Mouse (Mus musculus): ENCODE measurements around the gene Olfr1509. TPM values are rescaled to one million over a fixed set of nuclear protein-coding genes. Genes with fewer than 3 reads are reported as not detected.
"Not testable (repeated sequence)": the region's sequence is repeated elsewhere in the genome, so short reads cannot be mapped to it uniquely, and the experiment has no call there.

The Olfr1509 gene
- total RNA-seq (2021) = not detected
- long read RNA-seq, experiment 1 = 0 reads
- long read RNA-seq, experiment 2 = 0 reads

GRCm38 (mm10) chr14:52442690-52443089 is at the start of gene Olfr1509:
Olfr1509 (plus strand) TSS chr14:52442990.
- intact Hi-C loops (cut with DNase I; ENCODE audit: low total_unique reads) = no loop called here
- no peak for DNase-seq

- no peak for DNase-seq
- intact Hi-C loops (cut with DNase I; ENCODE audit: low total_unique reads) = no loop called here
Measured at GRCm38 (mm10) chr14:52397279-52397678, 45.5 kb upstream of the Olfr1509 start, which contains the start of gene Olfr1511. Olfr1511 (minus strand) TSS chr14:52397379.

- intact Hi-C loops (cut with DNase I; ENCODE audit: low total_unique reads); DNase-seq: not testable (repeated sequence)
Measured at GRCm38 (mm10) chr14:52410142-52410919, 32.5 kb upstream of the Olfr1509 start.

DNA sequence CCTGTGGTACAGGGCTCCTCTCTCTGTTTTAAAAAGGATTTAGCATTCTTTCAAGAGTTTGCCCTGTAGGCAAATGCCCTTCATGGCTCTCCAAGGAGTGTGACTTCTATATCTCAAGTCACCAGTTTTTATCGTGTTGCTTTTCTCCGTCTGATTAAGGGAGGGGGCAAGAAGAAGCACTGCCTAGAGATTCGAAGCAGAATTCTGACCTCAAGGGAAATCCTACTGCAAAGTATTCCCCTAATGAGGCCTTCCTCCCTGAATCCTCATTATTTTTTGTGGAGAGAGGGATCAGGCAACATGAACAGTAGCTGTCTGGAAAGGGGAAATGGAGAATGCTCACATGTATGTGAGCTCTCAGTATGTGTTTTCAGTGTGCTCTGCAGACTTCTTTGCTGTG is 28.5 kb upstream of the Olfr1509 start, which contains the start of gene Olfr1510:
Olfr1510 (minus strand) TSS at position 101 of the 400 bp plus-strand sequence.
- no peak for DNase-seq
- intact Hi-C loops (cut with DNase I; ENCODE audit: low total_unique reads) = no loop called here

DNA sequence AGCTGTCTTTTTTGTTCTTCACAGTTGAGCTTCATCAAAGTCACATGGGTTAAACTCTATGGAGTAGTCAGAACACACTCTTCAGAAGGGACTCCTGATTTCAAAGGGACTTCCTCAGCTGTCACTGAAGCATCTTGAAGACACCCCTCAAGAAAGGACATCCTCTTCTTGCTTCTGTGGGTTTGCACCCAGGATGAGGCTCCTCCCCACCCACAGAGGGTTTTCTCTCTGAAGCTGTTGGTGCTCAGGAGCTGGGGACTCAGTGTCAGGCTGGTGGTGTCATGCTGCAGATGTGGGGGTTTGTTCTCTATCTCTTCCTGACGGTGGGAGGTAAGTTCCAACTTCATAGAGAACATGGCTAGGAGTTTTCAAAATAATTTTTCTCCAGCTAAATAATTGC is 15.1 kb upstream of the Olfr1509 start:
- intact Hi-C loops (cut with DNase I; ENCODE audit: low total_unique reads) = no loop called here
- DNase-seq = no peak

DNA sequence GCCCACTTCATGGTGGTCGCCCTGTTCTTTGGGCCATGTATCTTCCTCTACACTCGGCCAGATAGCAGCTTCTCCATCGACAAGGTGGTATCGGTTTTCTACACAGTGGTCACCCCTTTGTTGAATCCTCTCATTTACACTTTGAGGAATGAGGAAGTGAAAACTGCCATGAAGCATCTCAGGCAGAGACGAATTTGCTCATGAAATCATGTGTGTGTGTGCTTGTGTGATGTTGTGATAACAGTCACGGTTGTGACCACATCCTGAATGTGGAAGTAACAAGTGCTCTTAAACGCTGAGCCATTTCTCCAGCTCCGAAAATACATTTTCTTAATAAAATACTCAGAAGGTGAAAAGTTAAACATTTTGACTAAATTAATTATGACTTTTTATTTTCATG is 8.3 kb downstream of the Olfr1509 start:
- no peak for DNase-seq
- intact Hi-C loops (cut with DNase I; ENCODE audit: low total_unique reads) = no loop called here

GRCm38 (mm10) chr14:52461928-52462327 is 19.1 kb downstream of the Olfr1509 start:
- no peak for DNase-seq
- intact Hi-C loops (cut with DNase I; ENCODE audit: low total_unique reads) = no loop called here

GRCm38 (mm10) chr14:52465738-52466137 is 22.9 kb downstream of the Olfr1509 start:
- no peak for DNase-seq
- intact Hi-C loops (cut with DNase I; ENCODE audit: low total_unique reads) = no loop called here

DNA sequence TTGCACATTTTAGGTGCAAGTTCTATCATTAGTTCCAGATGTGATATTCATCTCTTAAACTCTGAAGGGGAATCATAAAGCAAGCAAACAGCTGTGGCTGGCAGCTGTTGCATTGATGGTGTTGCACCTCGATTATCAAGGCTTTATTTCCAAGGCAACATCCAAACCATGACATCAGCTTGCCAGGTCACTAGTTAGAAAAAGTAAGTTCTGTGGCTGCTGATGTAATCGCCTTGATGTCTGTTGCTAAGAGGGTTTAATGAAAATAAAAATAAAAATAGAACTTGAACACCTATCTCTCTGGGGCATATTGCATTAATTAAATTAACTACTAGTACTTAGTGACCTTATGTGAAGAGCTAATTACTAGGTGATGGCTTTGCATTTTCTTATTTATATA is 24.6 kb downstream of the Olfr1509 start, which contains the start of gene Olfr1508:
Olfr1508 (minus strand) TSS at position 101 of the 400 bp plus-strand sequence.
- DNase-seq = no peak
- intact Hi-C loops (cut with DNase I; ENCODE audit: low total_unique reads) = no loop called here

DNA sequence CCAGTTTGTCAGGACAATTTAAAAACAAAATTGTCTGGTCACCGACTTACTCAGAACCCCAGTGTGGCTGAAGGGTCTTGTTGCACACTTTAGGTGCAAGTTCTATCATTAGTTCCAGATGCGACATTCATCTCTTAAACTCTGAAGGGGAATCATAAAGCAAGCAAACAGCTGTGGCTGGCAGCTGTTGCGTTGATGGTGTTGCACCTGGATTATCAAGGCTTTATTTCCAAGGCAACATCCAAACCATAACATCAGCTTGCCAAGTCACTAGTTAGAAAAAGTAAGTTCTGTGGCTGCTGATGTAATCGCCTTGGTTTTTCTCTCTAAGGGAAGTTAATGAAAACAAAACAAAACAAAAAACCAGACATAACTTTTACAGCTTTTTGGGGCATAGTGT is 52.7 kb downstream of the Olfr1509 start, which contains the start of gene Olfr1507:
Olfr1507 (minus strand) TSS at position 234 of the 400 bp plus-strand sequence.
- no peak for DNase-seq
- intact Hi-C loops (cut with DNase I; ENCODE audit: low total_unique reads) = no loop called here

Other genes with a start within 250 kb of the Olfr1509 start
- 10 to 100 TPM; 15.7 to 16.1 TPM for gene Supt16, start 245.6 kb upstream of the Olfr1509 start, total RNA-seq (2021)
- gene Chd8, start 185.2 kb upstream of the Olfr1509 start, total RNA-seq (2021) = 10 to 100 TPM; 36.5 to 37.7 TPM
- gene Tox4, start 163.8 kb upstream of the Olfr1509 start, total RNA-seq (2021) = 10 to 100 TPM; 31.9 to 33.1 TPM
- gene Rab2b, start 163.4 kb upstream of the Olfr1509 start, total RNA-seq (2021) = 1 to 10 TPM; 3.7 to 5.0 TPM
- 10 to 100 TPM; 11.8 to 14.7 TPM for gene Mettl3, start 137.9 kb upstream of the Olfr1509 start, total RNA-seq (2021)
- gene Sall2, start 114.2 kb upstream of the Olfr1509 start, total RNA-seq (2021) = 1 to 10 TPM; 1.9 to 2.4 TPM
- gene Olfr1513, start 86.6 kb upstream of the Olfr1509 start, total RNA-seq (2021) = not detected
- not detected for gene Olfr1512, start 63.8 kb upstream of the Olfr1509 start, total RNA-seq (2021)
- not detected for gene Olfr1511, start 45.6 kb upstream of the Olfr1509 start, total RNA-seq (2021)
- not detected for gene Olfr1510, start 28.6 kb upstream of the Olfr1509 start, total RNA-seq (2021)
- gene Olfr1508, start 24.5 kb downstream of the Olfr1509 start, total RNA-seq (2021) = not detected
- not detected for gene Olfr1507, start 52.8 kb downstream of the Olfr1509 start, total RNA-seq (2021)